Mouse (Mus musculus) central nervous system, embryonic 11.5 days (tissue): ENCODE measurements around the gene Tph2. TPM values are rescaled to one million over a fixed set of nuclear protein-coding genes. Genes with fewer than 3 reads are reported as not detected.

ENCODE experiments used
- polyA plus RNA-seq: library from polyadenylated mRNA; depleted of rRNA; stranded (reverse); fragments of >200 nt; gene quantifications from 2 replicates; pipeline ENCODE4 v1.2.3, GENCODE M21; 2012; rRNA removed

Gene Tph2
- polyA plus RNA-seq = 0.29 and 0.68 TPM in 2 replicates

DNA sequence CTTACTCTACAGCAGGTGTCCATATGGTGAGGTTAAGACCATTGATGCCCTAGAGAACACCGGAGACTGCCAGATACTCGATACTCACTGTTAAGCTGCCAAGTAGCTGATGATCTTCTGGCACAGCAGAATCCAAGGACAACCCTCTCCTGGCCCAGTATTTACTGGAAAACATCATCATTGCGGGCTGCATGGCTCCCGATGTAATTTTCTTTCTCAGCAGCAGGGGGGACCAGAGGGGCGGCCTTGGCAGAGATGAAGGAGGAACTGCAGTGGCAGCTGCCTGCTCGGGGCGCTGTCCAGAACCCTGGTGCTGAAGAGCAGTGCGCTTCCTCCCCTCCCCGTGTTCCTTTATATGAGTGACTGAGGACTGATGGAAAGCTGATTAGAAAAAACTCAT is at the start of gene Tph2:
Gene Tph2, minus strand, starts transcription at position 326 of the 400 bp plus-strand sequence.

Other genes with a start within 250 kb of the Tph2 start
- 40.4 and 42.6 TPM in 2 replicates for gene Tbc1d15, start 66.4 kb upstream of the Tph2 start, polyA plus RNA-seq
- 21.9 and 23.3 TPM in 2 replicates for gene Rab21, start 130.6 kb upstream of the Tph2 start, polyA plus RNA-seq
- gene Tmem19, start 177.5 kb upstream of the Tph2 start, polyA plus RNA-seq = 14.6 and 18.5 TPM in 2 replicates
- gene Thap2, start 199.4 kb upstream of the Tph2 start, polyA plus RNA-seq = 13.5 and 17.3 TPM in 2 replicates
- gene Zfc3h1, start 199.9 kb upstream of the Tph2 start, polyA plus RNA-seq = 64.5 and 116 TPM in 2 replicates